Mouse (Mus musculus): Measurements from ENCODE around the gene Acpp.

DNA sequence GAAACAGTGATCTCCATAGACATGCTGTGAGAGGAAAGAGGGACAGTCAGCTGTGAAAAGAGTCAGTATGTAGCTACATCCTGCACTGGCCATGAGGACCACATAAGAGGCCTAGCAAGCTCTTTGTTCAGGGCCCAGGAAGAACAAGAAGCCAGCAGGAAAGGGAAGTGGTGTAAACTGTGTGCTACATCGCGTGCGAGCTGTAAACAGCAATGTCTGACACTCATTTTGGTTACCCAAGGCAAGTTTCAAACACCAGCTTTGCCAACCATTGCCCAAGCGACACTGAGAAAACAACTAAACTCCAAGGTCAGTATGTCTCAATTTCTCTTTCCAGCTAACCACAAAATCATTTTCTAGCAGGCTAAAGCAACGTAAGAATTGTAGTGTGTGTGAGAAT lies 6.2 kb downstream of the Acpp start:
- TF ChIP-seq CTCF (IDR thresholded peaks at IDR 0.05; ENCODE audit: low read depth) (no peak), EP300 (IDR thresholded peaks at IDR 0.05; ENCODE audit: low read depth) (no peak)

Measured in liver, embryonic 14.5 days (tissue).